Comparison of ENCODE assay signal across 12 mouse cellular contexts in genomic region chr3:86846036-86846435, GRCm38 (mm10).
DNase-seq lines count a peak whose midpoint lies in the region; ATAC-seq and TF ChIP-seq lines count a peak whose summit lies in the region.
"Had no signal": no experiment of that assay in that cellular context is flagged by ENCODE, and none has a peak within 500 bp of the region (broad histone marks: within the 10 kb centered on the region; RNA-seq: fewer than 3 reads in every experiment).

No protein-coding gene starts in this region.

- H3K9me3 ChIP-seq in hindbrain, embryonic 14.5 days (ENCODE audit: control insufficient read depth, low read length) = no peaks in the 10 kb centered on the region
- H3K9me3 ChIP-seq in midbrain, postnatal 0 days (ENCODE audit: low read length) = no peaks in the 10 kb centered on the region

- H3K9ac ChIP-seq in hindbrain, embryonic 14.5 days = no peak overlapping the region
- H3K9ac ChIP-seq in midbrain, postnatal 0 days (replicated peaks; ENCODE audit: low read length, poor library complexity, severe bottlenecking) = no peak overlapping the region

- H3K36me3 ChIP-seq in hindbrain, embryonic 14.5 days (replicated peaks; ENCODE audit: control insufficient read depth, insufficient read depth) = no peaks in the 10 kb centered on the region
- H3K36me3 ChIP-seq in midbrain, postnatal 0 days (ENCODE audit: insufficient read depth, low read length) = no peaks in the 10 kb centered on the region

- 26% methylated on average over 4 of the region's 4 CpGs for WGBS in hindbrain, embryonic 14.5 days
- WGBS in midbrain, postnatal 0 days = 21% methylated on average over 4 of the region's 4 CpGs

- H3K27me3 ChIP-seq in hindbrain, embryonic 14.5 days (ENCODE audit: control insufficient read depth, insufficient read depth, low read length) = no peaks in the 10 kb centered on the region
- no peaks in the 10 kb centered on the region for H3K27me3 ChIP-seq in midbrain, postnatal 0 days (ENCODE audit: insufficient read depth, low read length)

- peak overlapping the region; percentile 32; the same call in 1 of the 2 replicates for H3K27ac ChIP-seq in gastrocnemius, adult 2 months
- H3K27ac ChIP-seq in embryonic fibroblast, embryonic 13.5 days (ENCODE audit: insufficient read depth, low read length) = peak overlapping the region; percentile 45; the same call in 1 of the 2 replicates
- peak overlapping the region; percentile 86 for H3K27ac ChIP-seq in hindbrain, embryonic 14.5 days
- H3K27ac ChIP-seq in midbrain, postnatal 0 days (ENCODE audit: low read depth, low read length) = 0 out of 2 replicates have a peak overlapping the region, but pooled peaks have one; percentile 69

- no peak overlapping the region for H3K4me3 ChIP-seq in gastrocnemius, adult 2 months
- H3K4me3 ChIP-seq in embryonic fibroblast, embryonic 13.5 days (ENCODE audit: insufficient read depth, low read length) = no peak overlapping the region
- H3K4me3 ChIP-seq in hindbrain, embryonic 14.5 days (replicated peaks; ENCODE audit: low read length) = no peak overlapping the region
- H3K4me3 ChIP-seq in midbrain, postnatal 0 days (ENCODE audit: low read depth, low read length) = no peak overlapping the region

- intact Hi-C loops in gastrocnemius, adult 2 months (cut with DNase I) = no loop called here

- H3K4me1 ChIP-seq in embryonic fibroblast, embryonic 13.5 days (ENCODE audit: control insufficient read depth, insufficient read depth, low read length) = peaks cover 11% of the 10 kb centered on the region
- peaks cover 50% of the 10 kb centered on the region for H3K4me1 ChIP-seq in hindbrain, embryonic 14.5 days (replicated peaks; ENCODE audit: control insufficient read depth, insufficient read depth, low read length)
- H3K4me1 ChIP-seq in midbrain, postnatal 0 days (ENCODE audit: insufficient read depth, low read length) = peaks cover 14% of the 10 kb centered on the region

- H3K4me2 ChIP-seq in hindbrain, embryonic 14.5 days (replicated peaks) = no peak overlapping the region
- H3K4me2 ChIP-seq in midbrain, postnatal 0 days (ENCODE audit: low read depth, low read length, poor library complexity, severe bottlenecking) = no peak overlapping the region
- H3K4me2 ChIP-seq: heart, embryonic 11.5 days had no signal

- no peak for TF ChIP-seq POLR2A in embryonic fibroblast, embryonic 13.5 days (IDR thresholded peaks at IDR 0.05; ENCODE audit: low read depth, low read length)

- ATAC-seq in hindbrain, embryonic 14.5 days (ENCODE audit: low FRiP score) = no peak
- ATAC-seq in midbrain, postnatal 0 days (ENCODE audit: low FRiP score) = no peak

- DNase-seq in gastrocnemius, adult 2 months = no peak
- DNase-seq in gastrocnemius, postnatal 25 days = no peak
- DNase-seq in hindbrain, embryonic 14.5 days (ENCODE audit: low spot score) = no peak
- DNase-seq in midbrain, postnatal 0 days (ENCODE audit: low spot score) = no peak
- no peak for DNase-seq in c-Kit-positive CD71-positive TER-119-positive erythroid progenitor cells, embryonic 14.5 days (ENCODE audit: low spot score)
- no peak for DNase-seq in adipocyte (ENCODE audit: low spot score)
- DNase-seq in thymus, postnatal 4 days = no peak
- DNase-seq: kidney, adult 11 months; layer of hippocampus, postnatal 36 days; right cerebral cortex, postnatal 4 days had no signal

- TF ChIP-seq CTCF in gastrocnemius, adult 2 months (IDR thresholded peaks at IDR 0.05) = no peak
- TF ChIP-seq CTCF in embryonic fibroblast, embryonic 13.5 days (IDR thresholded peaks at IDR 0.05; ENCODE audit: borderline replicate concordance, insufficient read depth, low read length) = no peak
- TF ChIP-seq CTCF in midbrain, postnatal 0 days (IDR thresholded peaks at IDR 0.05) = no peak

Comparison
In these comparisons a context has a peak if more than half of its experiments do, and no peak if none do; other contexts are left out.
1. H3K27ac ChIP-seq: peak in every context shown above with its lines; median percentile 86 in hindbrain, embryonic 14.5 days; 69 in midbrain, postnatal 0 days; 45 in embryonic fibroblast, embryonic 13.5 days; 32 in gastrocnemius, adult 2 months.